Comparison of ENCODE assay signal across 22 mouse cellular contexts in genomic region chr6:66989037-66989436, GRCm38 (mm10). TPM values are rescaled to one million over a fixed set of nuclear protein-coding genes. Genes with fewer than 3 reads are reported as not detected.
DNase-seq lines count a peak whose midpoint lies in the region; ATAC-seq and TF ChIP-seq lines count a peak whose summit lies in the region.
"Had no signal": no experiment of that assay in that cellular context is flagged by ENCODE, and none has a peak within 500 bp of the region (broad histone marks: within the 10 kb centered on the region; RNA-seq: fewer than 3 reads in every experiment).

No protein-coding gene starts in this region.

- H3K4me3 ChIP-seq in CH12.LX (replicated peaks in 1 of 3; ENCODE audit: low read depth in 2 of 3, low read length in 2 of 3, poor library complexity in 1 of 3) (no peak overlapping the region), G1E (ENCODE audit: low read depth, low read length) (no peak overlapping the region)
- H3K4me3 ChIP-seq in liver, postnatal 0 days (ENCODE audit: low read depth, low read length) = no peak overlapping the region
- H3K4me3 ChIP-seq in midbrain, embryonic 16.5 days (ENCODE audit: low read depth, low read length) = no peak overlapping the region
- H3K4me3 ChIP-seq in stomach, postnatal 0 days (ENCODE audit: low read depth, low read length) = no peak overlapping the region
- H3K4me3 ChIP-seq: forebrain, embryonic 10.5 days; forebrain, embryonic 13.5 days; hindbrain, embryonic 10.5 days; hindbrain, embryonic 13.5 days had no signal

- no peaks in the 10 kb centered on the region for H3K9me3 ChIP-seq in CH12.LX (replicated peaks; ENCODE audit: low read length)
- H3K9me3 ChIP-seq in G1E (replicated peaks) = no peaks in the 10 kb centered on the region
- H3K9me3 ChIP-seq in liver, postnatal 0 days (ENCODE audit: low read length) = no peaks in the 10 kb centered on the region
- no peaks in the 10 kb centered on the region for H3K9me3 ChIP-seq in midbrain, embryonic 16.5 days (replicated peaks; ENCODE audit: control insufficient read depth, low read length, poor library complexity, severe bottlenecking)
- no peaks in the 10 kb centered on the region for H3K9me3 ChIP-seq in stomach, postnatal 0 days (ENCODE audit: control insufficient read depth, low read length)
- H3K9me3 ChIP-seq: forebrain, embryonic 10.5 days; forebrain, embryonic 13.5 days; hindbrain, embryonic 10.5 days; hindbrain, embryonic 13.5 days had no signal

- no peak for TF ChIP-seq RAD21 in CH12.LX (IDR thresholded peaks at IDR 0.05; ENCODE audit: low read depth, low read length)

- dilution Hi-C loops in CH12.LX (cut with MboI; ENCODE audit: extremely low pct_ligation_motif_present, extremely low pct_unique_long_range_greater_than_20kb, low sequenced_read_pairs) = no loop called here

- no peak for TF ChIP-seq CTCF in CH12.LX (conservative IDR thresholded peaks at IDR 0.05 in 1 of 2, IDR thresholded peaks at IDR 0.05 in 1 of 2; ENCODE audit: low read depth in 2 of 2, low read length in 2 of 2)
- TF ChIP-seq CTCF in G1E (IDR thresholded peaks at IDR 0.05; ENCODE audit: low read depth, low read length) = no peak
- no peak for TF ChIP-seq CTCF in liver, postnatal 0 days (IDR thresholded peaks at IDR 0.05; ENCODE audit: low read depth)
- no peak for TF ChIP-seq CTCF in stomach, postnatal 0 days (IDR thresholded peaks at IDR 0.05; ENCODE audit: low read depth)

- H3K4me2 ChIP-seq in CH12.LX (ENCODE audit: insufficient read depth, low read depth, poor library complexity, severe bottlenecking) = 0 out of 2 replicates have a peak overlapping the region, but pooled peaks have one; percentile 3
- no peak overlapping the region for H3K4me2 ChIP-seq in liver, postnatal 0 days (ENCODE audit: low read depth, low read length)
- H3K4me2 ChIP-seq in midbrain, embryonic 16.5 days (ENCODE audit: low read length) = no peak overlapping the region
- H3K4me2 ChIP-seq in stomach, postnatal 0 days (replicated peaks; ENCODE audit: low read depth) = no peak overlapping the region
- H3K4me2 ChIP-seq: forebrain, embryonic 13.5 days; heart, embryonic 11.5 days; hindbrain, embryonic 13.5 days had no signal

- peak; percentile 69 for ATAC-seq in G1E (ENCODE audit: extremely low read depth, insufficient number of reproducible peaks, low FRiP score, poor library complexity, severe bottlenecking)
- ATAC-seq in common myeloid progenitor, adult 5-6 weeks (replicated peaks; ENCODE audit: low read depth, poor library complexity, severe bottlenecking) = peak; percentile 34
- ATAC-seq in liver, postnatal 0 days = peak; percentile 22
- ATAC-seq in midbrain, embryonic 16.5 days = no peak
- ATAC-seq in stomach, postnatal 0 days (ENCODE audit: low FRiP score, low TSS enrichment) = no peak
- ATAC-seq: CD4-positive, CD25-positive, alpha-beta regulatory T cell, adult 4 months; forebrain, embryonic 13.5 days; forebrain, embryonic 16.5 days had no signal

- H3K4me1 ChIP-seq in CH12.LX (ENCODE audit: control insufficient read depth in 1 of 2, insufficient read depth in 2 of 2) (peaks cover 34 to 58% of the 10 kb centered on the region in 2 experiments), G1E (ENCODE audit: insufficient read depth, low read depth, low read length) (peaks cover 70% of the 10 kb centered on the region)
- peaks cover 8% of the 10 kb centered on the region for H3K4me1 ChIP-seq in liver, postnatal 0 days (ENCODE audit: insufficient read depth)
- H3K4me1 ChIP-seq in midbrain, embryonic 16.5 days (ENCODE audit: control insufficient read depth, insufficient read depth, low read length) = no peaks in the 10 kb centered on the region
- H3K4me1 ChIP-seq in stomach, postnatal 0 days (replicated peaks; ENCODE audit: control insufficient read depth, insufficient read depth) = peaks cover 7% of the 10 kb centered on the region
- H3K4me1 ChIP-seq: forebrain, embryonic 13.5 days had no signal

- in situ Hi-C loops in CH12.LX (cut with MboI; ENCODE audit: low pct_ligation_motif_present, low pct_unique_long_range_greater_than_20kb, low sequenced_read_pairs) = no loop called here

- no peak for TF ChIP-seq EP300 in CH12.LX (IDR thresholded peaks at IDR 0.05; ENCODE audit: low read length)
- peak; percentile 70 for TF ChIP-seq EP300 in liver, postnatal 0 days (IDR thresholded peaks at IDR 0.05; ENCODE audit: low read depth)
- TF ChIP-seq EP300 in stomach, postnatal 0 days (optimal IDR thresholded peaks at IDR 0.05) = no peak

- DNase-seq in CH12.LX (ENCODE audit: extremely low read depth) (no peak), G1E (ENCODE audit: low spot score) (peak; percentile 16), MN1 (ENCODE audit: low spot score) (no peak)
- no peak for DNase-seq in liver, postnatal 0 days
- no peak for DNase-seq in Muller cell, postnatal 12 days (ENCODE audit: inconsistent ontology term)
- no peak for DNase-seq in stomach, postnatal 0 days (ENCODE audit: low spot score)
- DNase-seq: adrenal gland, adult 2 months; adrenal gland, postnatal 14 days; cerebellum, adult 11-12 months; cerebellum, adult 8-10 months; cerebellum, postnatal 36 days; gastrocnemius, postnatal 10 days; gastrocnemius, postnatal 36 days had no signal

- H3K27ac ChIP-seq in CH12.LX (ENCODE audit: insufficient read depth, low read depth) = no peak overlapping the region
- no peak overlapping the region for H3K27ac ChIP-seq in liver, postnatal 0 days (ENCODE audit: low read depth)
- no peak overlapping the region for H3K27ac ChIP-seq in midbrain, embryonic 16.5 days (ENCODE audit: low read length)
- H3K27ac ChIP-seq in stomach, postnatal 0 days (replicated peaks) = no peak overlapping the region
- H3K27ac ChIP-seq: forebrain, embryonic 10.5 days; forebrain, embryonic 13.5 days; hindbrain, embryonic 10.5 days; hindbrain, embryonic 13.5 days had no signal

- TF ChIP-seq POLR2A in CH12.LX (IDR thresholded peaks at IDR 0.05; ENCODE audit: low read depth, low read length) = no peak

- H3K79me2 ChIP-seq in CH12.LX (replicated peaks; ENCODE audit: control insufficient read depth, extremely low read depth, insufficient read depth, poor library complexity, severe bottlenecking) = no peaks in the 10 kb centered on the region

- WGBS in liver, postnatal 0 days (ENCODE audit: insufficient replicate concordance) = 54% methylated on average over 6 of the region's 6 CpGs
- 91% methylated on average over 6 of the region's 6 CpGs for WGBS in midbrain, embryonic 16.5 days
- 93% methylated on average over 6 of the region's 6 CpGs for WGBS in stomach, postnatal 0 days

- 0 out of 2 replicates have a peak overlapping the region, but pooled peaks have one; percentile 35 for H3K9ac ChIP-seq in CH12.LX (ENCODE audit: insufficient read depth, low read depth)
- no peak overlapping the region for H3K9ac ChIP-seq in liver, postnatal 0 days (replicated peaks)
- H3K9ac ChIP-seq in midbrain, embryonic 16.5 days (ENCODE audit: low read depth, low read length) = no peak overlapping the region
- H3K9ac ChIP-seq in stomach, postnatal 0 days (ENCODE audit: low read length) = no peak overlapping the region
- H3K9ac ChIP-seq: forebrain, embryonic 13.5 days; hindbrain, embryonic 13.5 days had no signal

- no peaks in the 10 kb centered on the region for H3K27me3 ChIP-seq in CH12.LX (replicated peaks)
- no peaks in the 10 kb centered on the region for H3K27me3 ChIP-seq in G1E (ENCODE audit: insufficient read depth, low read length)
- H3K27me3 ChIP-seq in liver, postnatal 0 days (ENCODE audit: insufficient read depth, low read length) = no peaks in the 10 kb centered on the region
- H3K27me3 ChIP-seq in midbrain, embryonic 16.5 days (ENCODE audit: control insufficient read depth, insufficient read depth, low read depth, low read length) = no peaks in the 10 kb centered on the region
- no peaks in the 10 kb centered on the region for H3K27me3 ChIP-seq in stomach, postnatal 0 days (ENCODE audit: control insufficient read depth, insufficient read depth, low read length)
- H3K27me3 ChIP-seq: forebrain, embryonic 13.5 days; hindbrain, embryonic 13.5 days had no signal

- H3K36me3 ChIP-seq in CH12.LX (replicated peaks in 1 of 2; ENCODE audit: control insufficient read depth in 1 of 2, insufficient read depth in 1 of 2, low read length in 1 of 2) (no peaks in the 10 kb centered on the region), G1E (replicated peaks) (no peaks in the 10 kb centered on the region)
- no peaks in the 10 kb centered on the region for H3K36me3 ChIP-seq in liver, postnatal 0 days (replicated peaks; ENCODE audit: insufficient read depth, low read length)
- no peaks in the 10 kb centered on the region for H3K36me3 ChIP-seq in midbrain, embryonic 16.5 days (ENCODE audit: control insufficient read depth, insufficient read depth, low read length)
- H3K36me3 ChIP-seq in stomach, postnatal 0 days (ENCODE audit: control insufficient read depth, insufficient read depth, low read length) = no peaks in the 10 kb centered on the region
- H3K36me3 ChIP-seq: forebrain, embryonic 10.5 days; hindbrain, embryonic 10.5 days; hindbrain, embryonic 13.5 days had no signal

TF ChIP-seq in CH12.LX, 34 proteins besides CTCF, POLR2A, EP300 and RAD21 (continues in another document):
- TF ChIP-seq ZMIZ1 (IDR thresholded peaks at IDR 0.05; ENCODE audit: low read depth, low read length) = no peak
- no peak for TF ChIP-seq ETS1 (conservative IDR thresholded peaks at IDR 0.05; ENCODE audit: low read depth, low read length)
- no peak for TF ChIP-seq JUN (IDR thresholded peaks at IDR 0.05; ENCODE audit: insufficient read depth, low read depth, low read length)
- no peak for TF ChIP-seq BHLHE40 (IDR thresholded peaks at IDR 0.05; ENCODE audit: low read depth, low read length)
- no peak for TF ChIP-seq MAFK (IDR thresholded peaks at IDR 0.05; ENCODE audit: insufficient replicate concordance, low read length)
- TF ChIP-seq KAT2A (IDR thresholded peaks at IDR 0.05; ENCODE audit: insufficient replicate concordance, low read length) = no peak
- TF ChIP-seq GABPA (IDR thresholded peaks at IDR 0.05; ENCODE audit: insufficient replicate concordance, low read depth, low read length) = no peak
- no peak for TF ChIP-seq RCOR1 (conservative IDR thresholded peaks at IDR 0.05; ENCODE audit: low read depth, low read length)
- no peak for TF ChIP-seq IRF4 (IDR thresholded peaks at IDR 0.05; ENCODE audit: low read depth, low read length)
- no peak for TF ChIP-seq PAX5 (IDR thresholded peaks at IDR 0.05; ENCODE audit: low read length)
- no peak for TF ChIP-seq TCF12 (IDR thresholded peaks at IDR 0.05; ENCODE audit: low read depth, low read length)

RNA-seq across cellular contexts. Expression of gene Gadd45a, which starts 48.2 kb away (rescaled TPM):
- total RNA-seq in CH12.LX (2012; rRNA removed) (6.0 and 12.5 TPM in 2 replicates), CH12.LX (2014; rRNA removed) (19.5 and 22.4 TPM in 2 replicates), G1E (2014; fragmentation: Nextera tagmentation) (118 and 134 TPM in 2 replicates), G1E (2017) (110 and 118 TPM in 2 replicates)
- polyA plus RNA-seq in CH12.LX (2012; ENCODE audit: insufficient read length, low read depth) (26.2 and 30.5 TPM in 2 replicates), G1E (2012) (111 and 121 TPM in 2 replicates)
- total RNA-seq in common myeloid progenitor, adult 5-6 weeks (2017) = 36.0 and 41.3 TPM in 2 replicates
- 49.5 and 65.0 TPM in 2 replicates for polyA plus RNA-seq in liver, postnatal 0 days (2015; fragmentation: Nextera tagmentation; extraction: Ambion mirVana)
- polyA plus RNA-seq in midbrain, embryonic 16.5 days (2015; fragmentation: Nextera tagmentation; extraction: Ambion mirVana) = 15.1 and 17.6 TPM in 2 replicates
- 23.0 and 26.2 TPM in 2 replicates for polyA plus RNA-seq in stomach, postnatal 0 days (2015; fragmentation: Nextera tagmentation; extraction: Ambion mirVana)

Comparison
In these comparisons a context has a peak if more than half of its experiments do, and no peak if none do; other contexts are left out.
1. ATAC-seq: peak in G1E (single experiment), common myeloid progenitor, adult 5-6 weeks (single experiment) and liver, postnatal 0 days (single experiment); none in midbrain, embryonic 16.5 days (single experiment) and stomach, postnatal 0 days (single experiment).